Mouse (Mus musculus) kidney, postnatal 0 days (tissue): ENCODE data around the gene Ccdc194. TPM values are rescaled to one million over a fixed set of nuclear protein-coding genes. Genes with fewer than 3 reads are reported as not detected.
A peak's percentile ranks its signal among the peaks of the same experiment; 100 is the strongest.

Source experiments
- ATAC-seq: fragments of 200-750 bp; cut with Nextera tagmentation; replicated peaks from 2 replicates; pipeline ENCODE4 v1.8.0; 2017; ENCODE audit warnings: low read depth, moderate number of reproducible peaks, moderate TSS enrichment, moderate library complexity; ENCODE audit not compliant: low FRiP score
- DNase-seq: peaks from one replicate; pipeline ENCODE4 v3.0.0-alpha.2; 2016; ENCODE audit warnings: low spot score
- H3K27ac ChIP-seq: fragments of 300-500 bp; sonication (generic); 2 replicates; pipeline ENCODE4 v1.5.1; 2014; ENCODE audit warnings: mild to moderate bottlenecking
- H3K27me3 ChIP-seq: fragments of 300-500 bp; sonication (generic); 2 replicates; pipeline ENCODE4 v1.6.1; 2014; ENCODE audit warnings: low read length, mixed read lengths; ENCODE audit not compliant: insufficient read depth
- H3K36me3 ChIP-seq: fragments of 300-500 bp; sonication (generic); 2 replicates; pipeline ENCODE4 v1.6.1; 2014; ENCODE audit warnings: low read length, mixed read lengths; ENCODE audit not compliant: insufficient read depth
- H3K4me1 ChIP-seq: fragments of 300-500 bp; sonication (generic); replicated peaks from 2 replicates; pipeline ENCODE4 v1.6.1; 2014; ENCODE audit warnings: antibody characterized with exemption, low read length, mixed read lengths; ENCODE audit not compliant: insufficient read depth
- H3K4me2 ChIP-seq: fragments of 300-500 bp; sonication (generic); 2 replicates; pipeline ENCODE4 v1.6.1; 2014; ENCODE audit warnings: mild to moderate bottlenecking, low read length, moderate library complexity, mixed read lengths
- H3K4me3 ChIP-seq: fragments of 300-500 bp; sonication (generic); replicated peaks from 2 replicates; pipeline ENCODE4 v1.5.1; 2014; ENCODE audit warnings: low read depth, low read length
- H3K9ac ChIP-seq: fragments of 300-500 bp; sonication (generic); 2 replicates; pipeline ENCODE4 v1.6.1; 2014; ENCODE audit warnings: low read depth, low read length
- H3K9me3 ChIP-seq: fragments of 300-500 bp; sonication (generic); replicated peaks from 2 replicates; pipeline ENCODE4 v1.6.1; 2016; ENCODE audit warnings: low read length, inconsistent platforms, mixed read lengths
- CTCF ChIP-seq: IDR thresholded peaks from 2 replicates; pipeline ENCODE4 v1.5.1; 2016; ENCODE audit warnings: antibody characterized with exemption, low read depth, mild to moderate bottlenecking, moderate library complexity
- WGBS: fragments of 180-500 bp; shearing (Covaris S2); extraction: QIAGEN DNeasy Blood & Tissue Kit; methylation state at CpG from one replicate; pipeline ENCODE4 v1.1.7; 2014; 5-methylcytosine and 5-hydroxymethylcytosine counted together
- polyA plus RNA-seq: library from polyadenylated mRNA; unstranded; fragments of >200 nt; fragmentation: Nextera tagmentation; extraction: Ambion mirVana; gene quantifications from 2 replicates; pipeline ENCODE4 v1.2.1, GENCODE M21; 2015

Gene Ccdc194
- polyA plus RNA-seq, 1 experiment from 2014 or later: 0.20 TPM

- 95% methylated on average over 17 of the region's 17 CpGs for WGBS
- Histone ChIP-seq H3K36me3 (peaks cover 21% of the 10 kb centered on the region), H3K4me1 (peaks cover 7% of the 10 kb centered on the region; the same call in 1 of the 2 replicates), H3K27ac (no peak overlapping the region), H3K4me2 (no peak overlapping the region), H3K9ac (no peak overlapping the region), H3K27me3 (no peaks in the 10 kb centered on the region), H3K9me3 (no peaks in the 10 kb centered on the region), H3K4me3 (no peak overlapping the region)
- ATAC-seq (no peak), DNase-seq (no peak)
- TF ChIP-seq CTCF: no peak
Observed at GRCm38 (mm10) chr8:71471861-71472260, 53.6 kb downstream of the Ccdc194 start.

GRCm38 (mm10) chr8:71470913-71471255 lies 54.6 kb downstream of the Ccdc194 start:
- Histone ChIP-seq H3K27me3 (no peaks in the 10 kb centered on the region), H3K36me3 (peaks cover 21% of the 10 kb centered on the region), H3K9me3 (no peaks in the 10 kb centered on the region), H3K4me1 (peaks cover 8% of the 10 kb centered on the region; the same call in 1 of the 2 replicates), H3K4me2 (0 out of 2 replicates have a peak overlapping the region, but pooled peaks have one; percentile 93), H3K27ac (no peak overlapping the region), H3K4me3 (no peak overlapping the region), H3K9ac (no peak overlapping the region)
- DNase-seq (no peak), ATAC-seq (no peak)
- TF ChIP-seq CTCF: no peak
- 73% methylated on average over 5 of the region's 5 CpGs for WGBS

- DNase-seq (no peak), ATAC-seq (no peak)
- TF ChIP-seq CTCF: no peak
- WGBS: 85% methylated on average over 3 of the region's 3 CpGs
- Histone ChIP-seq H3K27me3 (no peaks in the 10 kb centered on the region), H3K9me3 (no peaks in the 10 kb centered on the region), H3K9ac (peak overlapping the region; percentile 77; the same call in 1 of the 2 replicates), H3K4me2 (peak overlapping the region; percentile 93), H3K4me1 (0 out of 2 replicates have a peak, but pooled peaks cover 13% of the 10 kb centered on the region), H3K4me3 (peak overlapping the region; percentile 76; the same call in 1 of the 2 replicates), H3K27ac (no peak overlapping the region), H3K36me3 (peaks cover 21% of the 10 kb centered on the region)
Observed at GRCm38 (mm10) chr8:71470146-71470912, 55.2 kb downstream of the Ccdc194 start.

Other genes starting within 250 kb of the Ccdc194 start
- 129 and 140 TPM in 2 replicates for gene Use1, start 158.9 kb downstream of the Ccdc194 start, polyA plus RNA-seq
- gene Ocel1, start 154.4 kb downstream of the Ccdc194 start, polyA plus RNA-seq: 8.1 and 8.4 TPM in 2 replicates
- 110 and 138 TPM in 2 replicates for gene Nr2f6, start 143.8 kb downstream of the Ccdc194 start, polyA plus RNA-seq
- 18.8 and 20.4 TPM in 2 replicates for gene Ushbp1, start 129.9 kb downstream of the Ccdc194 start, polyA plus RNA-seq
- gene Babam1, start 128.8 kb downstream of the Ccdc194 start, polyA plus RNA-seq: 92.3 and 96.4 TPM in 2 replicates
- 7.9 and 9.2 TPM in 2 replicates for gene Ankle1, start 119.7 kb downstream of the Ccdc194 start, polyA plus RNA-seq
- gene Abhd8, start 62.1 kb downstream of the Ccdc194 start, polyA plus RNA-seq: 35.0 and 38.3 TPM in 2 replicates
- gene Mrpl34, start 60.8 kb downstream of the Ccdc194 start, polyA plus RNA-seq: 242 and 245 TPM in 2 replicates
- 88.0 and 93.7 TPM in 2 replicates for gene Dda1, start 56.5 kb downstream of the Ccdc194 start, polyA plus RNA-seq
- 0.84 and 1.4 TPM in 2 replicates for gene Ano8, start 39.7 kb downstream of the Ccdc194 start, polyA plus RNA-seq
- gene Gtpbp3, start 37.6 kb downstream of the Ccdc194 start, polyA plus RNA-seq: 14.5 and 14.6 TPM in 2 replicates
- 182 and 208 TPM in 2 replicates for gene Plvap, start 14.0 kb downstream of the Ccdc194 start, polyA plus RNA-seq
- 106 and 124 TPM in 2 replicates for gene Bst2, start 11.7 kb upstream of the Ccdc194 start, polyA plus RNA-seq
- 129 and 131 TPM in 2 replicates for gene Mvb12a, start 17.2 kb upstream of the Ccdc194 start, polyA plus RNA-seq
- gene Tmem221, start 33.2 kb upstream of the Ccdc194 start, polyA plus RNA-seq: 17.1 and 19.1 TPM in 2 replicates
- gene Nxnl1, start 40.9 kb upstream of the Ccdc194 start, polyA plus RNA-seq: 0.13 and 0.20 TPM in 2 replicates
- gene Slc27a1, start 43.2 kb upstream of the Ccdc194 start, polyA plus RNA-seq: 50.5 and 53.7 TPM in 2 replicates
- 279 and 296 TPM in 2 replicates for gene Pgls, start 66.5 kb upstream of the Ccdc194 start, polyA plus RNA-seq
- gene Fam129c, start 71.9 kb upstream of the Ccdc194 start, polyA plus RNA-seq: 2.5 and 2.8 TPM in 2 replicates
- gene Colgalt1, start 85.3 kb upstream of the Ccdc194 start, polyA plus RNA-seq: 64.1 and 66.2 TPM in 2 replicates
- gene Unc13a, start 146.0 kb upstream of the Ccdc194 start, polyA plus RNA-seq: 0.50 and 0.60 TPM in 2 replicates
- gene Jak3, start 150.6 kb upstream of the Ccdc194 start, polyA plus RNA-seq: 5.3 TPM in 2 replicates
- 1.3 TPM in 2 replicates for gene Insl3, start 163.5 kb upstream of the Ccdc194 start, polyA plus RNA-seq
- 4.3 TPM in 2 replicates for gene B3gnt3, start 176.1 kb upstream of the Ccdc194 start, polyA plus RNA-seq
- 3.4 and 4.1 TPM in 2 replicates for gene Fcho1, start 200.0 kb upstream of the Ccdc194 start, polyA plus RNA-seq